Mouse (Mus musculus): ENCODE results near the gene Palm2. TPM values are rescaled to one million over a fixed set of nuclear protein-coding genes. Genes with fewer than 3 reads are reported as not detected.

Gene Palm2
- polyA plus RNA-seq, 1 experiment from 2014 or later, result 1.3 TPM

- Histone ChIP-seq H3K27me3 (no peaks in the 10 kb centered on the region), H3K4me2 (no peak overlapping the region), H3K36me3 (ENCODE audit: poor library complexity, severe bottlenecking) (no peaks in the 10 kb centered on the region), H3K9ac (no peak overlapping the region), H3K9me3 (replicated peaks) (no peaks in the 10 kb centered on the region), H3K4me1 (no peaks in the 10 kb centered on the region), H3K27ac (no peak overlapping the region), H3K4me3 (no peak overlapping the region)
- WGBS, result 85% methylated on average over 11 of the region's 11 CpGs
- ATAC-seq, result no peak
These were observed 297.0 kb downstream of the Palm2 start for GRCm38 (mm10) chr4:57730801-57731598.

GRCm38 (mm10) chr4:57732351-57732750 is 298.3 kb downstream of the Palm2 start:
- no peak for ATAC-seq
- H3K4me2 ChIP-seq, result no peak overlapping the region
- no peak overlapping the region for H3K4me3 ChIP-seq
- H3K9me3 ChIP-seq (replicated peaks), result no peaks in the 10 kb centered on the region
- H3K9ac ChIP-seq, result no peak overlapping the region
- no peaks in the 10 kb centered on the region for H3K36me3 ChIP-seq (ENCODE audit: poor library complexity, severe bottlenecking)
- H3K4me1 ChIP-seq, result no peaks in the 10 kb centered on the region
- no peaks in the 10 kb centered on the region for H3K27me3 ChIP-seq
- H3K27ac ChIP-seq, result no peak overlapping the region
- WGBS, result 82% methylated on average over 5 of the region's 5 CpGs

GRCm38 (mm10) chr4:57733445-57733844 is 299.4 kb downstream of the Palm2 start:
- 79% methylated on average over 3 of the region's 3 CpGs for WGBS
- no peak for ATAC-seq
- H3K4me1 ChIP-seq, result peaks cover 2% of the 10 kb centered on the region
- H3K4me2 ChIP-seq, result no peak overlapping the region
- H3K9ac ChIP-seq, result no peak overlapping the region
- H3K27me3 ChIP-seq, result no peaks in the 10 kb centered on the region
- H3K36me3 ChIP-seq (ENCODE audit: poor library complexity, severe bottlenecking), result no peaks in the 10 kb centered on the region
- no peak overlapping the region for H3K27ac ChIP-seq
- H3K4me3 ChIP-seq, result no peak overlapping the region
- H3K9me3 ChIP-seq (replicated peaks), result 0 out of 2 replicates have a peak, but pooled peaks cover 3% of the 10 kb centered on the region

GRCm38 (mm10) chr4:57735426-57735825 is 301.4 kb downstream of the Palm2 start:
- Histone ChIP-seq H3K4me1 (peaks cover 13% of the 10 kb centered on the region), H3K4me3 (no peak overlapping the region), H3K27ac (no peak overlapping the region), H3K36me3 (ENCODE audit: poor library complexity, severe bottlenecking) (no peaks in the 10 kb centered on the region), H3K9me3 (replicated peaks) (0 out of 2 replicates have a peak, but pooled peaks cover 3% of the 10 kb centered on the region), H3K4me2 (no peak overlapping the region), H3K27me3 (no peaks in the 10 kb centered on the region), H3K9ac (no peak overlapping the region)
- ATAC-seq, result no peak
- WGBS, result 89% methylated on average over 5 of the region's 5 CpGs

- Histone ChIP-seq H3K27me3 (no peaks in the 10 kb centered on the region), H3K27ac (peak overlapping the region; percentile 48), H3K4me1 (peaks cover 13% of the 10 kb centered on the region), H3K4me3 (no peak overlapping the region), H3K36me3 (ENCODE audit: poor library complexity, severe bottlenecking) (no peaks in the 10 kb centered on the region), H3K9ac (no peak overlapping the region), H3K4me2 (no peak overlapping the region), H3K9me3 (replicated peaks) (0 out of 2 replicates have a peak, but pooled peaks cover 3% of the 10 kb centered on the region)
- WGBS, result 9% methylated on average over 8 of the region's 8 CpGs
- no peak for ATAC-seq
These were observed 305.0 kb downstream of the Palm2 start for GRCm38 (mm10) chr4:57738856-57739552.

GRCm38 (mm10) chr4:57743325-57743929 is 309.4 kb downstream of the Palm2 start:
- H3K4me3 ChIP-seq, result no peak overlapping the region
- H3K36me3 ChIP-seq (ENCODE audit: poor library complexity, severe bottlenecking), result no peaks in the 10 kb centered on the region
- no peaks in the 10 kb centered on the region for H3K27me3 ChIP-seq
- peaks cover 11% of the 10 kb centered on the region for H3K4me1 ChIP-seq
- H3K9me3 ChIP-seq (replicated peaks), result peaks cover 4% of the 10 kb centered on the region; the same call in 1 of the 2 replicates
- no peak overlapping the region for H3K27ac ChIP-seq
- whole genome bisulfite sequencing, result 87% methylated on average over 11 of the region's 11 CpGs
- no peak overlapping the region for H3K9ac ChIP-seq
- no peak overlapping the region for H3K4me2 ChIP-seq
- no peak for ATAC-seq

- Histone ChIP-seq H3K4me2 (no peak overlapping the region), H3K4me1 (no peaks in the 10 kb centered on the region), H3K9me3 (replicated peaks) (peaks cover 2% of the 10 kb centered on the region; the same call in 1 of the 2 replicates), H3K4me3 (no peak overlapping the region), H3K27me3 (no peaks in the 10 kb centered on the region), H3K36me3 (ENCODE audit: poor library complexity, severe bottlenecking) (no peaks in the 10 kb centered on the region), H3K9ac (no peak overlapping the region), H3K27ac (no peak overlapping the region)
- ATAC-seq, result no peak
- 83% methylated on average over 4 of the region's 4 CpGs for WGBS
These were observed 316.6 kb downstream of the Palm2 start for GRCm38 (mm10) chr4:57750651-57751050.

GRCm38 (mm10) chr4:57751054-57751453 is 317.0 kb downstream of the Palm2 start:
- H3K9me3 ChIP-seq (replicated peaks), result no peaks in the 10 kb centered on the region
- H3K27me3 ChIP-seq, result no peaks in the 10 kb centered on the region
- ATAC-seq, result no peak
- no peaks in the 10 kb centered on the region for H3K4me1 ChIP-seq
- no peak overlapping the region for H3K27ac ChIP-seq
- no peak overlapping the region for H3K4me3 ChIP-seq
- WGBS, result 59% methylated on average over 4 of the region's 4 CpGs
- H3K36me3 ChIP-seq (ENCODE audit: poor library complexity, severe bottlenecking), result no peaks in the 10 kb centered on the region
- H3K9ac ChIP-seq, result no peak overlapping the region
- H3K4me2 ChIP-seq, result no peak overlapping the region

GRCm38 (mm10) chr4:57751566-57751965 is 317.5 kb downstream of the Palm2 start:
- ATAC-seq, result no peak
- Histone ChIP-seq H3K4me2 (no peak overlapping the region), H3K36me3 (ENCODE audit: poor library complexity, severe bottlenecking) (no peaks in the 10 kb centered on the region), H3K9ac (no peak overlapping the region), H3K9me3 (replicated peaks) (no peaks in the 10 kb centered on the region), H3K4me3 (no peak overlapping the region), H3K27me3 (no peaks in the 10 kb centered on the region), H3K27ac (no peak overlapping the region), H3K4me1 (no peaks in the 10 kb centered on the region)
- 93% methylated on average over 11 of the region's 11 CpGs for WGBS

- Histone ChIP-seq H3K4me2 (no peak overlapping the region), H3K4me1 (no peaks in the 10 kb centered on the region), H3K9ac (no peak overlapping the region), H3K9me3 (replicated peaks) (no peaks in the 10 kb centered on the region), H3K27me3 (no peaks in the 10 kb centered on the region), H3K27ac (no peak overlapping the region), H3K4me3 (no peak overlapping the region), H3K36me3 (ENCODE audit: poor library complexity, severe bottlenecking) (no peaks in the 10 kb centered on the region)
- WGBS, result 91% methylated on average over 11 of the region's 11 CpGs
- no peak for ATAC-seq
These were observed 321.0 kb downstream of the Palm2 start for GRCm38 (mm10) chr4:57755085-57755484.

- 77% methylated on average over 11 of the region's 11 CpGs for WGBS
- Histone ChIP-seq H3K36me3 (ENCODE audit: poor library complexity, severe bottlenecking) (no peaks in the 10 kb centered on the region), H3K9ac (no peak overlapping the region), H3K4me3 (no peak overlapping the region), H3K4me2 (no peak overlapping the region), H3K27ac (no peak overlapping the region), H3K27me3 (no peaks in the 10 kb centered on the region), H3K9me3 (replicated peaks) (no peaks in the 10 kb centered on the region), H3K4me1 (no peaks in the 10 kb centered on the region)
- ATAC-seq, result no peak
These were observed 323.9 kb downstream of the Palm2 start for GRCm38 (mm10) chr4:57757997-57758396.

All from forebrain, embryonic 13.5 days (tissue).